Mouse (Mus musculus): ENCODE measurements around the gene Mphosph10.

Gene Mphosph10

GRCm38 (mm10) chr7:64351087-64351486 is 41.0 kb downstream of the Mphosph10 start:
- DNase-seq (ENCODE audit: low read depth, low spot score) = no peak

GRCm38 (mm10) chr7:64349147-64349861 is 42.8 kb downstream of the Mphosph10 start:
- no peak for DNase-seq (ENCODE audit: low read depth, low spot score)

- DNase-seq (ENCODE audit: low read depth, low spot score) = no peak
These were observed 44.3 kb downstream of the Mphosph10 start for GRCm38 (mm10) chr7:64347813-64348212.

- no peak for DNase-seq (ENCODE audit: low read depth, low spot score)
These were observed 59.4 kb downstream of the Mphosph10 start for GRCm38 (mm10) chr7:64332686-64333085.

- no peak for DNase-seq (ENCODE audit: low read depth, low spot score)
These were observed 60.8 kb downstream of the Mphosph10 start for GRCm38 (mm10) chr7:64331309-64331708.

- DNase-seq (ENCODE audit: low read depth, low spot score) = no peak
These were observed 64.6 kb downstream of the Mphosph10 start for GRCm38 (mm10) chr7:64327486-64327885.

GRCm38 (mm10) chr7:64326892-64327291 is 65.2 kb downstream of the Mphosph10 start:
- DNase-seq (ENCODE audit: low read depth, low spot score) = peak; percentile 84
